Mouse (Mus musculus) midbrain, postnatal 0 days (tissue): ENCODE data around the gene Ackr2. TPM values are rescaled to one million over a fixed set of nuclear protein-coding genes. Genes with fewer than 3 reads are reported as not detected.

ENCODE experiments used
- ATAC-seq: fragments of 200-750 bp; cut with Nextera tagmentation; 2 replicates; pipeline ENCODE4 v1.8.0; 2017; ENCODE audit warnings: moderate number of reproducible peaks, mild to moderate bottlenecking, moderate TSS enrichment, moderate library complexity; ENCODE audit not compliant: low FRiP score
- DNase-seq: peaks from one replicate; pipeline ENCODE4 v3.0.0-alpha.2; 2015; ENCODE audit warnings: low spot score
- H3K27ac ChIP-seq: fragments of 300-500 bp; sonication (generic); 2 replicates; pipeline ENCODE4 v1.5.1; 2014; ENCODE audit warnings: low read depth, mild to moderate bottlenecking, low read length, mixed read lengths
- H3K27me3 ChIP-seq: fragments of 300-500 bp; sonication (generic); 2 replicates; pipeline ENCODE4 v1.6.1; 2014; ENCODE audit warnings: low read length, control low read depth, mixed read lengths; ENCODE audit not compliant: insufficient read depth
- H3K36me3 ChIP-seq: fragments of 300-500 bp; sonication (generic); 2 replicates; pipeline ENCODE4 v1.6.1; 2014; ENCODE audit warnings: low read length, control low read depth, mixed read lengths; ENCODE audit not compliant: insufficient read depth
- H3K4me1 ChIP-seq: fragments of 300-500 bp; sonication (generic); 2 replicates; pipeline ENCODE4 v1.6.1; 2014; ENCODE audit warnings: mild to moderate bottlenecking, control low read depth, antibody characterized with exemption, low read length, mixed read lengths; ENCODE audit not compliant: insufficient read depth
- H3K4me2 ChIP-seq: fragments of 300-500 bp; sonication (generic); 2 replicates; pipeline ENCODE4 v1.6.1; 2014; ENCODE audit warnings: low read depth, mild to moderate bottlenecking, low read length, mixed read lengths; ENCODE audit not compliant: poor library complexity, severe bottlenecking
- H3K4me3 ChIP-seq: fragments of 300-500 bp; sonication (generic); 2 replicates; pipeline ENCODE4 v1.5.1; 2014; ENCODE audit warnings: low read depth, mild to moderate bottlenecking, low read length, moderate library complexity
- H3K9ac ChIP-seq: fragments of 300-500 bp; sonication (generic); replicated peaks from 2 replicates; pipeline ENCODE4 v1.6.1; 2014; ENCODE audit warnings: mild to moderate bottlenecking, low read length, moderate library complexity, mixed read lengths; ENCODE audit not compliant: poor library complexity, severe bottlenecking
- H3K9me3 ChIP-seq: fragments of 300-500 bp; sonication (generic); 2 replicates; pipeline ENCODE4 v1.6.1; 2016; ENCODE audit warnings: low read length, control low read depth
- CTCF ChIP-seq: IDR thresholded peaks from 2 replicates; pipeline ENCODE4 v1.5.1; 2016; ENCODE audit warnings: antibody characterized with exemption, mild to moderate bottlenecking
- WGBS: fragments of 180-500 bp; shearing (Covaris S2); extraction: QIAGEN DNeasy Blood & Tissue Kit; methylation state at CpG from one replicate; pipeline ENCODE4 v1.1.7; 2014; 5-methylcytosine and 5-hydroxymethylcytosine counted together
- polyA plus RNA-seq: library from polyadenylated mRNA; unstranded; fragments of >200 nt; fragmentation: Nextera tagmentation; extraction: Ambion mirVana; gene quantifications from 2 replicates; pipeline ENCODE4 v1.2.1, GENCODE M21; 2015
- total RNA-seq: library from RNA; depleted of rRNA; stranded (reverse); fragments of >200 nt; gene quantifications from 2 replicates; pipeline ENCODE4 v1.2.3, GENCODE M21; 2014; rRNA removed

Gene Ackr2
- total RNA-seq, result 1.7 and 3.0 TPM in 2 replicates
- 0.78 and 0.96 TPM in 2 replicates for polyA plus RNA-seq

DNA sequence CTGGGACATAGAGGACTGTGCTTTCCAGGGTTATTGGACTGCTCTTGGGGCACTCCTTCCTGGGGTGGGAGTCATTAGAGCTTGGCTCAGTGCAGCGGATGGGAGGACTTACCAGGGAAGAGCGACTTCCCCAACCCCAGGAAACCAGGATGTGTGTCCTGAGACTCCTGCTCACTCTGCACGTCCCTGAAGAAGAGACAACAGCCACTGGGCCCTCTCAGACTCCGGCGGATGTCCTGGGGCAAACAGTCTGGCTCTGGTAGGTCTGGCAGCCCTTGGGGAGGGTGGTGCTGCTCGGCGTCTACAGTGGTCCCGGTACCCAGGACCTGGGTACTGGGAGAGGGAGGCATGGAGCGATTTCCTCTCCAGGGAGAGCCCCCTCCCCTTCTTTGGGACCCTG is at the start of gene Ackr2:
Gene Ackr2, plus strand, starts transcription at position 111 of the 400 bp plus-strand sequence.
- H3K36me3 ChIP-seq, result no peaks in the 10 kb centered on the region
- no peaks in the 10 kb centered on the region for H3K9me3 ChIP-seq
- H3K4me3 ChIP-seq, result no peak within 1 kb of the TSS
- WGBS, result 79% methylated on average over 9 of the region's 9 CpGs
- H3K9ac ChIP-seq, result no peak within 1 kb of the TSS
- no peak within 1 kb of the TSS for H3K4me2 ChIP-seq
- no peak for TF ChIP-seq CTCF
- no peak within 1 kb of the TSS for H3K27ac ChIP-seq
- H3K27me3 ChIP-seq, result no peaks in the 10 kb centered on the region
- no peak for DNase-seq
- no peak for ATAC-seq
- H3K4me1 ChIP-seq, result no peaks in the 10 kb centered on the region

DNA sequence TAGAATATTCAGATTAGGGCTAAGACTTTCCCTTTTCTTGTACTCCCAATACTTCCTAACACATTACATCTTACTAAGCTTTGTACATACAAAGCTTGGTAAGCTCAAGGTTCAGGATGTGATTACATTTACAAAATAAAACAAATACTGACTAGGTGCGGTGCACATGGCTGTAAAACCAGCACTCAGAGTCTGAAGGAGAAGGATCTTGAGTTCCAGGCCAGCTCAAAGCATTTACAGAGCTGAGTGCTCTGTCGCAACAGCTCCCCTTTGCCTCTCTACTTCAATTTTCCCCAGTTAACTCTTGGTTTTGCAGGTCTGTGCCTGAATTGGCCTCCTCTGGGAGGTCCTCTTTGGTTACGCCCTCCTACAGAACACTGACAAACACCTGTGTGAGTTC is 43.9 kb upstream of the Ackr2 start:
- no peak for TF ChIP-seq CTCF
- ATAC-seq, result no peak

DNA sequence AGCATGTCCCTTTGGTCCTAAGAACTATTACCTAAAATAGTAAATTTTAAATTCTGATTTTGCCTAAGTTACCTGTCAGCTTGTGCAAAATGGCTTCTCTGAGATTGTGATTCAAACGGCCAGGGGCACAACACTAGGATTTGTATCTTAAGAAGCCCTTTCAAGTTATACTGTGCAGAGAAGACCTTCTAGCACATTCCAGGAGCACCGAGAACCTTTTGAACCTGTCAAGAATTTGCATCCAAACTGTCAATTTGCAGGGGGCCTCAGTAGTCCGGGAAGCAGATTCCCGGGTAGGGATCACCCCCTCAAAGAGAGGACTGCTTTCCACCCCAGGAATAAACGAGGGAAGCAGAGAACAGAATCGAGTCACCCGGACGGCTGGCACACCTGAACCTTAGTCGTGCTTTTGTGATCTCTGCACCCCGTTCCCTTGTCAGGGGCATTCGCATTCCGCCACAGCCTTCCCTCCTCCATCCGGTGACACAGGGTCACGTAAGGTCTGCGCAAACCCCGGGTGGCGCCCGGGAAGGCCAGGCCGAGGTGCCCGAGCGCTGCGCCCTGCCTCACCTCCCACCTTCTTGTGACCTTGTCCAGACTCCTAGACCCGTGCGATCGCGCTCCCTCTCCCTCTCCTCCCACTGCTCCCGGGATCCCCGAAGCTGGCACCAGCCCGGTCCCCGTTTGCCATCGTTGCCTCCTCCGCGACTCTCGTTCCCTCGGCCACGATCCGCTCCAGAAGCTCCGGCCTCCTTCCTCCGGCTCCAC is 41.3 kb upstream of the Ackr2 start:
- no peaks in the 10 kb centered on the region for H3K27me3 ChIP-seq
- ATAC-seq (peak; percentile 61), DNase-seq (no peak)
- H3K4me3 ChIP-seq, result peak overlapping the region; percentile 83
- H3K9ac ChIP-seq, result peak overlapping the region; percentile 84
- peak overlapping the region; percentile 75 for H3K4me2 ChIP-seq
- H3K4me1 ChIP-seq, result 0 out of 2 replicates have a peak, but pooled peaks cover 3% of the 10 kb centered on the region
- peaks cover 3% of the 10 kb centered on the region; the same call in 1 of the 2 replicates for H3K36me3 ChIP-seq
- peak overlapping the region; percentile 85 for H3K27ac ChIP-seq
- no peaks in the 10 kb centered on the region for H3K9me3 ChIP-seq
- TF ChIP-seq CTCF, result no peak
- under 1% methylated on average over 39 of the region's 39 CpGs for WGBS

More for the DNA sequence above, 43.9 kb upstream of the Ackr2 start:
- peaks cover 11% of the 10 kb centered on the region; the same call in 1 of the 2 replicates for H3K36me3 ChIP-seq
- H3K9ac ChIP-seq, result no peak overlapping the region
- H3K27ac ChIP-seq, result no peak overlapping the region
- H3K4me2 ChIP-seq, result no peak overlapping the region
- H3K4me3 ChIP-seq, result no peak overlapping the region
- H3K9me3 ChIP-seq, result no peaks in the 10 kb centered on the region
- 95% methylated on average over 3 of the region's 3 CpGs for WGBS
- 0 out of 2 replicates have a peak, but pooled peaks cover 3% of the 10 kb centered on the region for H3K4me1 ChIP-seq
- H3K27me3 ChIP-seq, result no peaks in the 10 kb centered on the region
- DNase-seq, result no peak

- TF ChIP-seq CTCF, result peak; percentile 63
- Histone ChIP-seq H3K9ac (peak overlapping the region; percentile 84), H3K27me3 (no peaks in the 10 kb centered on the region), H3K27ac (peak overlapping the region; percentile 85), H3K4me3 (peak overlapping the region; percentile 83), H3K4me2 (peak overlapping the region; percentile 75), H3K9me3 (no peaks in the 10 kb centered on the region), H3K36me3 (no peaks in the 10 kb centered on the region), H3K4me1 (0 out of 2 replicates have a peak, but pooled peaks cover 3% of the 10 kb centered on the region)
- ATAC-seq (peak; percentile 99), DNase-seq (peak; percentile 98)
- under 1% methylated on average over 68 of the region's 70 CpGs for WGBS
Measured at GRCm38 (mm10) chr9:121857474-121858152, 40.5 kb upstream of the Ackr2 start.

DNA sequence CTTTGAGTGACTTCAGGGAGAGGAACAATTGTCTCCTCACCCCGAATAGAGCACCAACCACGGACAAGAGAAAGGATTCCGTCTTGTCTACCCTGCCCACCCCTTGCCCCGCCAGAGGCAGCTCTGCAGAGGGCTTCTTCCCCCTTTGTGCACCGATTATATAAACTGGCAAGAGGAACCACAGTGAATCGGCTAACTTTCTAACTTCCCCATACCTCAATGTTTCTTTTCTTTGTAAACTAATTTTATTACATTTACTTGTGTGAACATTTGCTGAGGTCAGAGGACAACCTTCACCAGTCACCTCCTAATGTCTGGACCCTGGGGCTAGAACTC is 40.0 kb upstream of the Ackr2 start, which contains the start of gene Higd1a:
Gene Higd1a, minus strand, starts transcription at position 210 of the 336 bp plus-strand sequence.
- H3K9ac ChIP-seq, result peak within 1 kb of the TSS; percentile 84
- ATAC-seq (no peak), DNase-seq (no peak)
- no peaks in the 10 kb centered on the region for H3K9me3 ChIP-seq
- peak within 1 kb of the TSS; percentile 85 for H3K27ac ChIP-seq
- peak within 1 kb of the TSS; percentile 75 for H3K4me2 ChIP-seq
- WGBS, result 9% methylated on average over 6 of the region's 6 CpGs
- no peaks in the 10 kb centered on the region for H3K27me3 ChIP-seq
- TF ChIP-seq CTCF, result no peak
- H3K4me3 ChIP-seq, result peak within 1 kb of the TSS; percentile 83
- H3K4me1 ChIP-seq, result 0 out of 2 replicates have a peak, but pooled peaks cover 3% of the 10 kb centered on the region
- H3K36me3 ChIP-seq, result no peaks in the 10 kb centered on the region

GRCm38 (mm10) chr9:121859345-121859744 is 38.8 kb upstream of the Ackr2 start:
- H3K27me3 ChIP-seq, result no peaks in the 10 kb centered on the region
- no peak overlapping the region for H3K27ac ChIP-seq
- H3K4me1 ChIP-seq, result 0 out of 2 replicates have a peak, but pooled peaks cover 3% of the 10 kb centered on the region
- no peaks in the 10 kb centered on the region for H3K36me3 ChIP-seq
- ATAC-seq (no peak), DNase-seq (no peak)
- H3K9me3 ChIP-seq, result no peaks in the 10 kb centered on the region
- TF ChIP-seq CTCF, result no peak
- H3K9ac ChIP-seq, result no peak overlapping the region
- no peak overlapping the region for H3K4me3 ChIP-seq
- WGBS, result 99% methylated on average over 2 of the region's 2 CpGs
- no peak overlapping the region for H3K4me2 ChIP-seq
